Mouse (Mus musculus) 416B (cell line): ENCODE data around the gene Ptprg.
"Not testable (repeated sequence)": the region's sequence is repeated elsewhere in the genome, so short reads cannot be mapped to it uniquely, and the experiment has no call there.

Experiments
- DNase-seq: peaks from one replicate; pipeline ENCODE4 v3.0.0; 2011; ENCODE audit warnings: low read depth

The Ptprg gene

GRCm38 (mm10) chr14:11754656-11755055 is 201.3 kb downstream of the Ptprg start:
- DNase-seq = no peak

GRCm38 (mm10) chr14:11758185-11758584 is 204.9 kb downstream of the Ptprg start:
- no peak for DNase-seq

- DNase-seq = no peak
These were observed 206.0 kb downstream of the Ptprg start for GRCm38 (mm10) chr14:11759356-11759755.

- DNase-seq = no peak
These were observed 209.7 kb downstream of the Ptprg start for GRCm38 (mm10) chr14:11762995-11763394.

- no peak for DNase-seq
These were observed 219.4 kb downstream of the Ptprg start for GRCm38 (mm10) chr14:11772736-11773135.

GRCm38 (mm10) chr14:11774476-11775037 is 221.2 kb downstream of the Ptprg start:
- no peak for DNase-seq

GRCm38 (mm10) chr14:11775204-11775603 is 221.9 kb downstream of the Ptprg start:
- DNase-seq = no peak

GRCm38 (mm10) chr14:11775951-11776495 is 222.7 kb downstream of the Ptprg start:
- DNase-seq = no peak

- DNase-seq = no peak
These were observed 223.2 kb downstream of the Ptprg start for GRCm38 (mm10) chr14:11776566-11776965.

- DNase-seq = no peak
These were observed 237.9 kb downstream of the Ptprg start for GRCm38 (mm10) chr14:11791190-11791589.

GRCm38 (mm10) chr14:11793847-11794246 is 240.5 kb downstream of the Ptprg start:
- no peak for DNase-seq

- DNase-seq = no peak
These were observed 249.2 kb downstream of the Ptprg start for GRCm38 (mm10) chr14:11802355-11803035.

GRCm38 (mm10) chr14:11806674-11807073 is 253.3 kb downstream of the Ptprg start:
- no peak for DNase-seq

GRCm38 (mm10) chr14:11807465-11807864 is 254.1 kb downstream of the Ptprg start:
- no peak for DNase-seq

- DNase-seq = no peak
These were observed 257.9 kb downstream of the Ptprg start for GRCm38 (mm10) chr14:11811142-11811761.

GRCm38 (mm10) chr14:11812291-11812690 is 259.0 kb downstream of the Ptprg start:
- DNase-seq = no peak

GRCm38 (mm10) chr14:11814811-11815210 is 261.5 kb downstream of the Ptprg start:
- DNase-seq = not testable (repeated sequence)

GRCm38 (mm10) chr14:11817236-11817635 is 263.9 kb downstream of the Ptprg start:
- no peak for DNase-seq

GRCm38 (mm10) chr14:11818054-11818453 is 264.7 kb downstream of the Ptprg start:
- DNase-seq = no peak

- DNase-seq = no peak
These were observed 265.4 kb downstream of the Ptprg start for GRCm38 (mm10) chr14:11818721-11819120.

GRCm38 (mm10) chr14:11819326-11819725 is 266.0 kb downstream of the Ptprg start:
- DNase-seq = no peak

- DNase-seq = no peak
These were observed 269.7 kb downstream of the Ptprg start for GRCm38 (mm10) chr14:11822830-11823700.
